Mouse (Mus musculus): ENCODE measurements around the gene Hoxa9. TPM values are rescaled to one million over a fixed set of nuclear protein-coding genes. Genes with fewer than 3 reads are reported as not detected.
A peak's percentile ranks its signal among the peaks of the same experiment; 100 is the strongest.

Gene Hoxa9
- polyA plus RNA-seq, 1 experiment from 2014 or later: 0.13 TPM

- 7% methylated on average over 26 of the region's 26 CpGs for WGBS (ENCODE audit: insufficient replicate concordance)
- Histone ChIP-seq H3K4me3 (ENCODE audit: low read depth, low read length) (no peak overlapping the region), H3K9ac (ENCODE audit: low read depth, low read length) (no peak overlapping the region), H3K9me3 (replicated peaks; ENCODE audit: control insufficient read depth, low read length) (no peaks in the 10 kb centered on the region), H3K27ac (ENCODE audit: low read length) (no peak overlapping the region), H3K4me1 (ENCODE audit: control insufficient read depth, low read depth, low read length) (no peaks in the 10 kb centered on the region), H3K4me2 (ENCODE audit: low read depth, low read length) (0 out of 2 replicates have a peak overlapping the region, but pooled peaks have one; percentile 3), H3K36me3 (ENCODE audit: control insufficient read depth, insufficient read depth) (no peaks in the 10 kb centered on the region), H3K27me3 (ENCODE audit: control insufficient read depth, insufficient read depth, low read depth, low read length) (peaks cover 96% of the 10 kb centered on the region)
- no peak for ATAC-seq (ENCODE audit: low read depth)
Measured at GRCm38 (mm10) chr6:52226569-52227257, 4.2 kb downstream of the Hoxa9 start.

- Histone ChIP-seq H3K9ac (ENCODE audit: low read depth, low read length) (no peak overlapping the region), H3K9me3 (replicated peaks; ENCODE audit: control insufficient read depth, low read length) (no peaks in the 10 kb centered on the region), H3K36me3 (ENCODE audit: control insufficient read depth, insufficient read depth) (no peaks in the 10 kb centered on the region), H3K4me2 (ENCODE audit: low read depth, low read length) (0 out of 2 replicates have a peak overlapping the region, but pooled peaks have one; percentile 3), H3K27ac (ENCODE audit: low read length) (no peak overlapping the region), H3K4me3 (ENCODE audit: low read depth, low read length) (peak overlapping the region; percentile 12; the same call in 1 of the 2 replicates), H3K4me1 (ENCODE audit: control insufficient read depth, low read depth, low read length) (peaks cover 3% of the 10 kb centered on the region), H3K27me3 (ENCODE audit: control insufficient read depth, insufficient read depth, low read depth, low read length) (peaks cover 98% of the 10 kb centered on the region)
- no peak for ATAC-seq (ENCODE audit: low read depth)
- WGBS (ENCODE audit: insufficient replicate concordance): under 1% methylated on average over 69 of the region's 69 CpGs
Measured at GRCm38 (mm10) chr6:52225612-52226568, 5.0 kb downstream of the Hoxa9 start.

GRCm38 (mm10) chr6:52224895-52225611, 5.8 kb downstream of the Hoxa9 start:
- H3K27me3 ChIP-seq (ENCODE audit: control insufficient read depth, insufficient read depth, low read depth, low read length): peaks cover 98% of the 10 kb centered on the region
- peaks cover 3% of the 10 kb centered on the region for H3K4me1 ChIP-seq (ENCODE audit: control insufficient read depth, low read depth, low read length)
- no peak overlapping the region for H3K9ac ChIP-seq (ENCODE audit: low read depth, low read length)
- H3K9me3 ChIP-seq (replicated peaks; ENCODE audit: control insufficient read depth, low read length): no peaks in the 10 kb centered on the region
- H3K36me3 ChIP-seq (ENCODE audit: control insufficient read depth, insufficient read depth): no peaks in the 10 kb centered on the region
- H3K4me3 ChIP-seq (ENCODE audit: low read depth, low read length): no peak overlapping the region
- WGBS (ENCODE audit: insufficient replicate concordance): 1% methylated on average over 36 of the region's 36 CpGs
- no peak overlapping the region for H3K4me2 ChIP-seq (ENCODE audit: low read depth, low read length)
- no peak for ATAC-seq (ENCODE audit: low read depth)
- no peak overlapping the region for H3K27ac ChIP-seq (ENCODE audit: low read length)

- H3K9me3 ChIP-seq (replicated peaks; ENCODE audit: control insufficient read depth, low read length): no peaks in the 10 kb centered on the region
- H3K4me3 ChIP-seq (ENCODE audit: low read depth, low read length): no peak overlapping the region
- H3K9ac ChIP-seq (ENCODE audit: low read depth, low read length): no peak overlapping the region
- H3K4me2 ChIP-seq (ENCODE audit: low read depth, low read length): no peak overlapping the region
- H3K36me3 ChIP-seq (ENCODE audit: control insufficient read depth, insufficient read depth): no peaks in the 10 kb centered on the region
- no peak for ATAC-seq (ENCODE audit: low read depth)
- no peak overlapping the region for H3K27ac ChIP-seq (ENCODE audit: low read length)
- peaks cover 98% of the 10 kb centered on the region for H3K27me3 ChIP-seq (ENCODE audit: control insufficient read depth, insufficient read depth, low read depth, low read length)
- peaks cover 3% of the 10 kb centered on the region for H3K4me1 ChIP-seq (ENCODE audit: control insufficient read depth, low read depth, low read length)
- 6% methylated on average over 24 of the region's 24 CpGs for whole genome bisulfite sequencing (ENCODE audit: insufficient replicate concordance)
Measured at GRCm38 (mm10) chr6:52223939-52224760, 6.7 kb downstream of the Hoxa9 start.

GRCm38 (mm10) chr6:52222729-52223128, 8.2 kb downstream of the Hoxa9 start:
- no peak overlapping the region for H3K4me2 ChIP-seq (ENCODE audit: low read depth, low read length)
- H3K27me3 ChIP-seq (ENCODE audit: control insufficient read depth, insufficient read depth, low read depth, low read length): peaks cover 100% of the 10 kb centered on the region
- H3K4me1 ChIP-seq (ENCODE audit: control insufficient read depth, low read depth, low read length): peaks cover 3% of the 10 kb centered on the region
- H3K4me3 ChIP-seq (ENCODE audit: low read depth, low read length): no peak overlapping the region
- H3K27ac ChIP-seq (ENCODE audit: low read length): no peak overlapping the region
- H3K9ac ChIP-seq (ENCODE audit: low read depth, low read length): no peak overlapping the region
- no peak for ATAC-seq (ENCODE audit: low read depth)
- H3K36me3 ChIP-seq (ENCODE audit: control insufficient read depth, insufficient read depth): no peaks in the 10 kb centered on the region
- 30% methylated on average over 13 of the region's 13 CpGs for WGBS (ENCODE audit: insufficient replicate concordance)
- H3K9me3 ChIP-seq (replicated peaks; ENCODE audit: control insufficient read depth, low read length): no peaks in the 10 kb centered on the region

- Histone ChIP-seq H3K4me1 (ENCODE audit: control insufficient read depth, low read depth, low read length) (peaks cover 3% of the 10 kb centered on the region), H3K9me3 (replicated peaks; ENCODE audit: control insufficient read depth, low read length) (no peaks in the 10 kb centered on the region), H3K36me3 (ENCODE audit: control insufficient read depth, insufficient read depth) (no peaks in the 10 kb centered on the region), H3K4me3 (ENCODE audit: low read depth, low read length) (peak overlapping the region; percentile 56), H3K27me3 (ENCODE audit: control insufficient read depth, insufficient read depth, low read depth, low read length) (peaks cover 100% of the 10 kb centered on the region), H3K4me2 (ENCODE audit: low read depth, low read length) (peak overlapping the region; percentile 66), H3K27ac (ENCODE audit: low read length) (no peak overlapping the region), H3K9ac (ENCODE audit: low read depth, low read length) (no peak overlapping the region)
- ATAC-seq (ENCODE audit: low read depth): no peak
- 14% methylated on average over 21 of the region's 21 CpGs for WGBS (ENCODE audit: insufficient replicate concordance)
Measured at GRCm38 (mm10) chr6:52221993-52222685, 8.8 kb downstream of the Hoxa9 start.

- Histone ChIP-seq H3K9me3 (replicated peaks; ENCODE audit: control insufficient read depth, low read length) (no peaks in the 10 kb centered on the region), H3K9ac (ENCODE audit: low read depth, low read length) (no peak within 1 kb of the TSS)
- ATAC-seq (ENCODE audit: low read depth): peak; percentile 13; the same call in 1 of the 2 replicates
Measured at GRCm38 (mm10) chr6:52221337-52221992, 9.4 kb downstream of the Hoxa9 start, which contains the start of gene Hoxa7. TSS of gene Hoxa7 (minus strand) at chr6:52221854.

More at GRCm38 (mm10) chr6:52221337-52221992, 9.4 kb downstream of the Hoxa9 start, which contains the start of gene Hoxa7:
- Histone ChIP-seq H3K36me3 (ENCODE audit: control insufficient read depth, insufficient read depth) (no peaks in the 10 kb centered on the region), H3K27ac (ENCODE audit: low read length) (no peak within 1 kb of the TSS), H3K27me3 (ENCODE audit: control insufficient read depth, insufficient read depth, low read depth, low read length) (peaks cover 100% of the 10 kb centered on the region), H3K4me3 (ENCODE audit: low read depth, low read length) (peak within 1 kb of the TSS; percentile 56), H3K4me2 (ENCODE audit: low read depth, low read length) (peak within 1 kb of the TSS; percentile 66), H3K4me1 (ENCODE audit: control insufficient read depth, low read depth, low read length) (peaks cover 3% of the 10 kb centered on the region)
- WGBS (ENCODE audit: insufficient replicate concordance): 1% methylated on average over 46 of the region's 46 CpGs

Data from liver, embryonic 16.5 days (tissue).